Mouse (Mus musculus) mouse trophoblast stem cell (cell line): ENCODE results near the gene Tex26.

Source experiments
- in situ Hi-C, 2 experiments: fragments of 300-500 bp; cut with MseI, MboI; formaldehyde crosslinking; loops; 2 replicates in 1 of 2; 3 replicates in 1 of 2; pipeline ENCODE4 v1.15.1; 2025

The Tex26 gene

DNA sequence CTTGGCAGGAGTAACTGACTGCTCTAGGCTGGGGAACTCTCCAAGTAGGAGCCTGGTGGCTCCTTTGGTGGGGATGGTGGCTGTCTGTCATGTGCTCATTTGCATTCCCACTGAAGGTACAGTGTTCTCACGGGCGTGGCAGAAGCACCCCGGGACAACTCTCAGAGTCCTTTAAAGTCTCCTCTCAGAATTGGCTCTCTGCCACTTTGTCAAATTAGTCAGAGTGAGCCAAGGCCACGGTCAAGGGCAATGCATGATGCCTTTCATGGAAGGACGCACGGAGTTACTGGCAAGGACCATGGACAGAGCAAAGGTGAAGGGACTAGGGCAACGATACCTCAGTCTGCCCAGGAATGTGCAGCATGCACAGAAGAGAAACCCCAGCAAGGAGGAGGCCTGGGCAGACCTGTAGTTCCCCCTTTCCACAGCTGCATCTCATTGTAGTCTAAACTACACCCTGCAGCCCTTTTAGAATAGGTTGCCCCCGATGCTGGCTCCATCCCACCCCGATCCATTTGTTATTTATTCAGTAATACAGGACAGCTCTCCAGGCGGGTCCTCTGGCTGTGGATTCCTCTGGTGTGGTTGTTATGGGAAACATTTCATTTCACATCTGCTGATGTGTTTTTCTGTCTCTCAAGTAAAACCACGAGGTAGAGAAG, 49.0 kb downstream of the Tex26 start:
- in situ Hi-C loops, result no loop called here

DNA sequence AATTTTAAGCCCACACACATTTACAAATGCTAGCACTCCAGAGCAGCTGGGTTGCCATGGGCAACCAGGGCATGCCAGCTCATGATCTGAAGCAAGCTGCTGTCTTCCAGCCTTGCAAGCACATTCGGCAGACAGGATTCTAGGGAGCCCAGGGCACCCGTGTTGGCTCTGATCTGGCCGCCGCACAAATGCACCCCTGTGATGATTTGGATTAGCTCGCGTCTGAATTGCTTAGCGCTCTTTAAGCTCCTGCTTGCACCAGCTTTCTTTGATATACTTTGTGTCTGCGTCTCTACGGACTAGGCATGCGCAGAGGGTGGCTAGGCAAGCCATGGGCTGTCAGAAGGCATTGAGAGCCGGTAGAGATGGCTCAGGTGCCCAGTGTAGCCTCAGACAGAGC, 49.7 kb downstream of the Tex26 start:
- in situ Hi-C loops, result no loop called here

DNA sequence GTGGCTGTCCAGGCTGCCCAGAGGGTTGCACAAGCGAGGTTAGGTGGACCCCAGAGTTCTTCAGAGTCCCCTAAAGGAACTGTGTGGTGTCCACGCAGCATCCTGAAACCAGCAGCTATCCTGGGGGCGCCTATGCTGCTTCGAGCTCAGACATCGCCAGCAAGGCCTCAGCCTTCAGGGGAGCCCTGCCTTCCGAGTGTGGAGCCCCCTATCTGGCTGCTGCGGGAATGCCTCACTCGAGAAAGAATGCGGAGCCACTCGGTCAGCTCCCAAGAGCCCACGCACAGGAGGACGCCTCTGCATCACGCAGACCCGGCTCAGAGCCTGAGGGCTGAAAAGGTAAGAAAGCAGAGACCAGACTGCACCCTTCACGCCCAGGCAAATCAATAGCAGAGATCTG, 50.8 kb downstream of the Tex26 start:
- in situ Hi-C loops, result no loop called here

DNA sequence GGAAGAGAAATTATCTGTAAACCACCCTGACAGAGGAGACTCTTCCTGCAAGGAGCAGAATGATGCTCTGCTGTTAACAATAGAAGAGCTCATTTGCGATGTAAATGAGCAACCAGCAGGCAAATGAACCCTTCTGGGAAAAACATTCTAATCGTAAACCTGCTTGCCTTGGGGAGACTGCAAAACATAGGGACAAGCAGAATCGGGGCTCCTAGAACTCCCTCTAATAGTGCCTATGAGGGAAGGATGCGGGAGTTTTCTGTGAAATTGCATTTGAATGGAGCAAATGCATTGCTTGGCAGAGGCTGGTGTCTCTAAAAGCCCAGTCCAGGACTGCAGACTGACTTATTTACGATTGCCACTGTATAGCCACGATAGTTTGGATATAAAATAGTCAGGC, 56.2 kb downstream of the Tex26 start:
- in situ Hi-C loops, result no loop called here

DNA sequence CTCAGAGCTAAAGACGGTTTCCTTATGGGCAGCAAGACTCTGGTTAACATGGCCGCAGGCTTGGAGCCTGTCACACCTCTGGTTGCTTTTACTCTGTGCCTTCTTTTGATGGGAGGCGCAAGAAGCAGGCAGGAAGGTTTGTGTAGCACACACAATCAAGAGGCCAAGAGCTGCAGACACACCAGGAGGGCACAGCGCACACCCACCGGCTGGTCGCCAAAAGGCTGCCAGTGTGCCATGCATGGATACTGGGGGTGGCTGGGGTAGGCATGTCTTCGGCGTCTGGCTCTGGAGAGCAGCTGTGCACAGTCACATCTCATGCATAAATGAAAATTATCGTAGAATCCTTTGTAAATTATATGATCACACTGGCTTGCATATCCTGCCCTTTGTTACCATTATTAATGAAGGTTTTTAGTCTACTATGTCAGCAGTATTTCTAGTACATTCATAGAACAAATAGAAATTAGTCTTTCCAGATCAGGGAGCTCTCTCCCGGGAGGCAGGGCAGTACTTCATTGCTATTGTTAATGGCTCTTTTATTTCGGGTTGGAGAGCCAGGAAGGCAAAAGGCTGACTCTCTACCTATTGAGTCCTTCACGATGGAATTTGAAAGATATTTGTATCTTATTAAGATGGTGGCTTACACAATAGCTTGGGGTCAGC, 57.1 kb downstream of the Tex26 start:
- in situ Hi-C loops, result no loop called here

DNA sequence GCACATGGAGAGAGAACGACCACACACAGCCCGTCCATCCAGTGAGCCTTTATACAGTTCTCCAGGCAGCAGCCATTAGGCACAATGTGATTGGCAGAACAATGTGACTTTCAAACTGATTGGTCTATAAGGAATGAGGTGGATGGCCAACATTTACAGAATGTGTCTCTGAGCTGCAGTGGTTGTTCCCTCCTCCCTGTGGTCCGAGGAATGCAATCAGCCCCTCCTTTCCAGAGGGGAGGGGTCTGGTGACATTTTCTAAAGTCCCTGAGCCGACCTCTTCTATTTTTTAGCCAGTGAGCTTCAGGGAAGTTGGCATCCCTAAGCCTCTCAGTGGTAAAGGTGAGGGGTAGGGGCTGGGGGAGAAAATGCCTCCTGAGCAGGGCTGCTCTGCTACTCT, 60.5 kb downstream of the Tex26 start:
- in situ Hi-C loops, result no loop called here

DNA sequence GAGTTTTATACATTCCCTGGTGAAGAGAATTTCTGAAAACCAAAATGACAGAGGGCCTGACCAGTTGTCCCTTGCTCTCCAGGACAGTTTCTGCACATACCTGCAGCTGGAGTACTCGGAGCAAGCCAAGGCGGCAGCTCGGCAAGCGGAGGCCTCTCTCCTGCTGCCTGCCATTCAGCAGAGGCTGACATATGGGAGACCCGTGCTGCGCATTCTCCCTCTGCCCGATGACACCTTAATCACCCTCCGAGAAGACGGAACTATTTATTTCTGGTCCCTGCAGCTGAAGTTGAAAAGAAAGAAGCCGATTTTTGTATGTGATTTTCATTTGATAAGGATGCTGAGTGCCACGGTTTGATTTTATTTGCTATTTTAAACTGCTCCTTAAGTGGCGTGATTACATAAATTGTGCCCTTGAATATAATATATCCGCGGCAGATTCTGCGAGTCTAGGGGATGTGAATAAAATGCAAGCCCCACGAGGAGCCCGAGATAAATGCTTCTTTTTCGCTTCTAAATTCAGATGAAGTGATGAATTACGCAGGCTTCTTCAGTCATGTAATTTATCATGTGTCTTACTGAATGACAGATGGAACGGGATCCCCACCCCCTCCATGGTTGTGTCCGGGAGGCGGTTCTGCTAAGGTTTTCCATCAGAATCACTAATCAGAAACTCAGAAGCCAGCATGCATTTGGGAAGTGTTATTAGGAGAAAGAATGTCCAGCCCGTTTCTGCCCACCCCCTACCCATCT, 64.1 kb downstream of the Tex26 start:
- in situ Hi-C loops, result no loop called here

DNA sequence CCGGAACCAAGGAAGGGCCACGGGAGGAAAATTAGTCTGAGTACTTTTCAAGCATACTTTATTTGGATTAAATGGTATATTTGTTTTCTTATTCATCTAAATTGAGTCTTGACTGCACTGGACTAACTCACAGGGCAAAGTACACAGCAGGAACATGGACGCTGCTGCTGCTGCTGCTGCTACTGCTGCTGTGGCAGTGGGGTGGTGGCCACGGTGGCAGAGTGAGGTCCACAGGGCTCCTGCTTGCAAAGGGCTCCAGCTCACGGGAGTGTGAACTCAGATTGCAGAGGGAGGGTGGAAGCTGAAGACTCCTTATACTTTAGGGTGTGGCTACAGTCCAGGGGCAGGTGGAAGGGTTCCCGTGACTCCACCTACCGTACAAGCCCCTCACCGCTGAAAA, 65.5 kb downstream of the Tex26 start:
- in situ Hi-C loops, result no loop called here

DNA sequence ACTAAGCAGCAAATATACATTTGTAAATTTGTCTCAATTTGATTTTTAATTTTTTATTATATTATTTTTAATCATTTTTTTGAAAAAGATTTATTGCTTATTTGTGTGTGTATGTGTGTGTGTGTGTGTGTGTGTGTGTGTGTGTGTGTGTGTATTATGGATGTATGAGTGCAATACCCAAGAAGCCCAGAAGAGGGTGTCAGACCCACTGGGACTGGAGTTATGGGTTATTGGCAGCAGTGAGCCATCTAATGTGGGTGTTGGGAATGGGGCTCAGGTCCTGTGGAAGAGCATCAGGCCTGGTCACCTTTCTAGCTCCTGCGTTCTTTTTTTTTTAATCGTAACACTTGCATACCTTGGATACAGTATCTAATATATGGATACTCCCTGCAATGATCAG, 66.6 kb downstream of the Tex26 start:
- in situ Hi-C loops, result no loop called here

DNA sequence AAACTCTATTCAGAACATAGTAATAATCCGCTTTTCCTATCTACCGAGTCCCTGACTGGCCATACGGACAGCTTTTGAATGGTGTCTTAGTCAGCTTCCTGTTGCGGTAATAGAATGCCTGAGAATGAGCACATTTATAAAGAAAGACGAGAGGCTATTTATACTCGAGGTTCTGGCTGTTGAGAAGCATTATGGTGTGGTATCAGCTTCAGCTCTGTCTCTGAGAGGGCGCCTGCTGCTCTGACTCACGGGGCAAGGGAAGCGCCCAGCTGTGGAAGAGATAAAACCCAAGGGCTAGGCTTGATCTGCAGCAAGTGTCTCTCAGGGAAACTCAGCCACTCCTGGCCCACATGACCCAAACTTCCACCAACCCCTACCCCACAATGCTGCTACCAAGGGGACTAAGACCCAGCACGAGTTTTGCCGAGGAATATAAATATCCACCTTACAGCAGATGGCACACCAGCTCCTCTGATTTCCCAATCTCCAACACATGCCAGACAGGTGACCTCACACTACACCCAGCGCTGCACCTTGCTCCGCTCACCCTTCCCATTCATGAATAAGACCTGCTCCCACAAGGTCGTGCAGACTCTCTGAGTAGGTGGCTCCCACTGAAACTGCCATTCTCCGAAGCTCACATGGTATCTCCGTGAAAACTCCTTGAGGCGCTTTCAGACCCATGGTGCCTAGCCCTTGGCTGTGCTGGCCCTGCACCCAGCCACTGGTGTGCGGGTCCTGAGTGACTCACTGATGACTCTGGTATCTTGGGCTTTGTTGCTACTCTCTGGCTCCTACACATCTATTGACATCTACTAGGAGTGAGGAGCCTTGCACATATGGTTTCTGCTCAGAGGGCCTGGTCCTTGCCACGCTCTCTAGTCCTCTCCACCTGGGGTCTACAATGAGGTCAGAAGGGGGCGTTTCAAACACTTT, 68.9 kb downstream of the Tex26 start:
- in situ Hi-C loops, result no loop called here

DNA sequence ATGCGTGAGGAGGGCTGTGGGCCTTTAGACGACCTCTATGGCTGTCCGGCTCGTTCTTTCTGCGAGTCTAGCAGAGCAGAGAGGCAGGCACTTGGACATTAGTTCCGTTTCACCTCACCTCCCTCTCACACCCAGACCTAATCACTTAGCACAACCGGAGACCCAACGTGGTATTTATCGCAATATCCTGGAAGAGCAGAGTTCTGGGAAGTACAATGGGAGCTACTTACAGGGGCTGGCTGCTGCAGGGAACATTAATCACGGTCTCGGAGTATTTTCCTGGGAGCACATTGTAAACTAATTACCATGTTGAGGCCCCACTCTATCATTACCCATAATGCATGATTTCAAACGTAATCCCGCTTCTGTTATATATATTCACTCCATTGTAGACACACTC, 70.9 kb downstream of the Tex26 start:
- in situ Hi-C loops, result no loop called here

DNA sequence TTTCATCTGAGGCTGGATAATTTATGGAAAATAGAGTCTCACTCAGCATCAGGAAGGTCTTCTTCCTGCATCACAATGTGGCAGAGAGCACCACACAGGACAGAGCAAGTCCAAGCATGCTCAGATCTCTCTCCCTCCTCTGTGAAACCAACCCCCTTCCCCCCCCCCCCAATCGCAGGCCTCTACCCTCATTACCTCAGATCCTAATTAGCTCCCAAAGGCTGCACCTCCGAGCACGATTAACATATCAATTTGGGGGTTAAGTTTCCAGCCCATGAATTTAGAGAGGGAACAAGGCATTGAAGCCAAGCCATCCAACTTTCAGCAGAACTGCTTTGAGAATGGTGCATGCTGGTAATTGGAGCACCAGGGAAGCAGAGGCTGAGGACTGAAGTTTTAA, 73.2 kb downstream of the Tex26 start:
- in situ Hi-C loops, result no loop called here

DNA sequence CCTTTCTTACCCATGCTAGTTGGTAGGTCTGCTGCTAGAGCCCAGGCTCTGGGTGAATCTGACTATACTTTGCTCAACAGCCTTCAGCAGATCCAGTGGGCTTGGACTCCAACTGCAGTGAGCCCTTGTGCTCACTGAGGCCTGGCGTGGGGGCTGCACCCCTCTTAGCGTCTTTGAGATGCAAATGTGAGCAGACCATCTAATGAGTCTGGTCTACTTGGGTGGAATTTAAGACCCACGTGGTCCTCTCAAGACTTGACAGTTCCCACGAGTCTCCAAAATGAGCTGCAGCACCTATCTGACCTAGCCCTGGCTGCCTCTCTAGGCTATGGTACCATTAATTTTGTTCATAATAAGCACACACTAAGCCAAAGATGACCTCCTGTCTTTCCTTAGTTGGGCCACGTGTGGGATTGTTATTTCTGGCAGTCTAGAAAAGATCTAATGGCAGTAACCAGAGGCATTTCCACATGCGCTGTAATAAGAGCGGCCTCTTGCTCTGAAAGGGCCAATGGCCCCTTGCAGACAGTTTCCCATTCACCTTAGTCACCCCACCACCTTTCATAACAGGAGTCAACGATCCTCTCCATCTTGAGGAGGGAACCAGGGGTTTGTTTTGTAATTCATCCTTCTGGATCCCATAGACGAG, 74.1 kb downstream of the Tex26 start:
- in situ Hi-C loops, result no loop called here

DNA sequence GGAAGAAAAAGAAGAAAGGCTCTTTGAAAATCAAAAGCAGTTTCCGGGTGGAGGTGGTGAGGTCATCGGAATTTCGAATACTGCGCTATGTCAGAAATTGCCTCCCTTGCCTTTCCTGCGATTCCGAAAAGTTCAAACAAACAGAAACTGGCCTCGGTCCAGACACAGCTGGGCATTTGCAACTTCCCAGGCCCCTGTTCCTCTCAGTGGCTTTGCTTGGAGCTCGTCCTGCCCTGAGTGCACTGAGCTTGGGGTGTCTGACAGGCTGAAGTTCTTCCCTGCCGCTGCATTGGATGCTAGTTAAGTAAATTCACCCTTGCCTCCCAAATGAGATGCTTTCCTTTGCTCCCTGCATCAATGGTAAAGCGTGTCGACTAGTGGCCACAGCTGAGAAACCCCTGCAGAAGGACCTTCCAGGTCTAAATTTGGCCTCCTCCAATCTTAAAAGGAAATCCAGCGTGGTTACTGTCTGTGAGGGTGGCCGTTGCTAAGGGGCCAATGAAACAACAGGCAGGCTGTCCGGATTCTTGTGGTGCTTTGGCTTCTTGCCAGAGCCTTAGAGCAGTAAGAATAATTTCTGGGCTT, 74.7 kb downstream of the Tex26 start:
- in situ Hi-C loops, result no loop called here

DNA sequence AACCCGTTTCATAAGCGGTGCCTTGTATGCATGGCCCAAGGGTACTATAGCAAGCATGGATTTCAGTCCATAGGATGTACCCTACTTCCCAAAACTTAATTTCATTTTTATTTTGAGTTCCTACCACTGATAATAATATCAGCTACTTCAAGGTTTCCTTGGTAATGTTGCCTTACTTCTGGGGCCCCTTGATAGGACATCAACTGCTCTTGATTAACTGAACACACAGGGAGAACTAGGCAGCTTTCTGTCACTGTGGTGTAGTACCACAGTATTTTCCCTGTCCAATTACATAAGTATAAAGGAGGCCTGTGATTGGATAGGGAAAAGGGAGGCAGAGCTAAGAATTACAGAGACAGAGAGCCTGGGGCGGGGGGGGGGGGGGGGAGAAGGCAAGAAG, 75.4 kb downstream of the Tex26 start:
- in situ Hi-C loops, result no loop called here

DNA sequence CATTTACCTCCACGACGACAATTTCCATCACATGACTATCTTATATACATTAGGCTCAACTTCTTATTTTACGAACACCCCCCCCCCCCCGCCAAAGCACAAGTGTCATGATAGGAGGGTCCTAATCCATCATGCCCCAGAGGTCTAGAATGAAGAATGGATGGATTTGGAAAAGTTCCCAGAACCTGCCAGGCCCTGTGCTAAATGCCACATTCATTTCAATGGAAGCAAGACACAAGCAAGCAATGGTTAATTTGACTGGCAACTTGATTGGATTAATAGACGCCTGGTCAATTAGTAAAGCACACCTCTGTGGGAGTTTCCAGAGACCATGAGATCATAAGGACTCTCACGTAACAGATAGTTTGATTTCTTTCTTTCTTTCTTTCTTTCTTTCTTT, 77.7 kb downstream of the Tex26 start:
- in situ Hi-C loops, result no loop called here
